Mouse (Mus musculus) midbrain, postnatal 0 days (tissue): ENCODE measurements around the gene Hist1h1c. TPM values are rescaled to one million over a fixed set of nuclear protein-coding genes. Genes with fewer than 3 reads are reported as not detected.

Experiments
- ATAC-seq: fragments of 200-750 bp; cut with Nextera tagmentation; 2 replicates; pipeline ENCODE4 v1.8.0; 2017; ENCODE audit warnings: moderate number of reproducible peaks, mild to moderate bottlenecking, moderate TSS enrichment, moderate library complexity; ENCODE audit not compliant: low FRiP score
- DNase-seq: peaks from one replicate; pipeline ENCODE4 v3.0.0-alpha.2; 2015; ENCODE audit warnings: low spot score
- H3K27ac ChIP-seq: fragments of 300-500 bp; sonication (generic); 2 replicates; pipeline ENCODE4 v1.5.1; 2014; ENCODE audit warnings: low read depth, mild to moderate bottlenecking, low read length, mixed read lengths
- H3K27me3 ChIP-seq: fragments of 300-500 bp; sonication (generic); 2 replicates; pipeline ENCODE4 v1.6.1; 2014; ENCODE audit warnings: low read length, control low read depth, mixed read lengths; ENCODE audit not compliant: insufficient read depth
- H3K36me3 ChIP-seq: fragments of 300-500 bp; sonication (generic); 2 replicates; pipeline ENCODE4 v1.6.1; 2014; ENCODE audit warnings: low read length, control low read depth, mixed read lengths; ENCODE audit not compliant: insufficient read depth
- H3K4me1 ChIP-seq: fragments of 300-500 bp; sonication (generic); 2 replicates; pipeline ENCODE4 v1.6.1; 2014; ENCODE audit warnings: mild to moderate bottlenecking, control low read depth, antibody characterized with exemption, low read length, mixed read lengths; ENCODE audit not compliant: insufficient read depth
- H3K4me2 ChIP-seq: fragments of 300-500 bp; sonication (generic); 2 replicates; pipeline ENCODE4 v1.6.1; 2014; ENCODE audit warnings: low read depth, mild to moderate bottlenecking, low read length, mixed read lengths; ENCODE audit not compliant: poor library complexity, severe bottlenecking
- H3K4me3 ChIP-seq: fragments of 300-500 bp; sonication (generic); 2 replicates; pipeline ENCODE4 v1.5.1; 2014; ENCODE audit warnings: low read depth, mild to moderate bottlenecking, low read length, moderate library complexity
- H3K9ac ChIP-seq: fragments of 300-500 bp; sonication (generic); replicated peaks from 2 replicates; pipeline ENCODE4 v1.6.1; 2014; ENCODE audit warnings: mild to moderate bottlenecking, low read length, moderate library complexity, mixed read lengths; ENCODE audit not compliant: poor library complexity, severe bottlenecking
- H3K9me3 ChIP-seq: fragments of 300-500 bp; sonication (generic); 2 replicates; pipeline ENCODE4 v1.6.1; 2016; ENCODE audit warnings: low read length, control low read depth
- CTCF ChIP-seq: IDR thresholded peaks from 2 replicates; pipeline ENCODE4 v1.5.1; 2016; ENCODE audit warnings: antibody characterized with exemption, mild to moderate bottlenecking
- WGBS: fragments of 180-500 bp; shearing (Covaris S2); extraction: QIAGEN DNeasy Blood & Tissue Kit; methylation state at CpG from one replicate; pipeline ENCODE4 v1.1.7; 2014; 5-methylcytosine and 5-hydroxymethylcytosine counted together
- polyA plus RNA-seq: library from polyadenylated mRNA; unstranded; fragments of >200 nt; fragmentation: Nextera tagmentation; extraction: Ambion mirVana; gene quantifications from 2 replicates; pipeline ENCODE4 v1.2.1, GENCODE M21; 2015
- total RNA-seq: library from RNA; depleted of rRNA; stranded (reverse); fragments of >200 nt; gene quantifications from 2 replicates; pipeline ENCODE4 v1.2.3, GENCODE M21; 2014

Gene Hist1h1c
- total and polyA plus RNA-seq, 2 experiments from 2014 or later = 26.1 to 243 TPM

DNA sequence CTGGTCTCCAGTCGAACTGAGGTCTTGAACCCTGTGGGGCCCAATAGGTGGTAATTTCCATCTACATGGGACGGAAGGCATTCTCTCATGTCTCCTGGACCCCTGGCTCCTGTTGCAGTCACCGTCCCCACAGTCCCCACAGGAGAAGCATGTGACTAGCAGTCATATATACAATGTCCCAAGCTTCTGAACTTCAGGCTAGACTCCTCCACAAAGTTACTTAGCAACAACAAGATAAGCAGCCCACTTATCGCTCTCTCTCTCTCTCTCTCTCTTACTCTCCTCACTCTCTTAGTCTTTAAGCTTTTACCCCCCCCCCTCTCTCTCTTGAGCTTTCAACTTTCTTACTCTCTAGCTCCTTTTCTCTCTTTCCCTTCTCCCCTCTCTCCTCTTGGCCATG, 14.4 kb upstream of the Hist1h1c start:
- 82% methylated on average over 4 of the region's 4 CpGs for WGBS
- Histone ChIP-seq H3K27me3 (no peaks in the 10 kb centered on the region), H3K27ac (no peak overlapping the region), H3K9ac (no peak overlapping the region), H3K36me3 (no peaks in the 10 kb centered on the region), H3K4me1 (no peaks in the 10 kb centered on the region), H3K9me3 (no peaks in the 10 kb centered on the region), H3K4me3 (no peak overlapping the region), H3K4me2 (no peak overlapping the region)
- ATAC-seq = no peak
- no peak for TF ChIP-seq CTCF
- no peak for DNase-seq

DNA sequence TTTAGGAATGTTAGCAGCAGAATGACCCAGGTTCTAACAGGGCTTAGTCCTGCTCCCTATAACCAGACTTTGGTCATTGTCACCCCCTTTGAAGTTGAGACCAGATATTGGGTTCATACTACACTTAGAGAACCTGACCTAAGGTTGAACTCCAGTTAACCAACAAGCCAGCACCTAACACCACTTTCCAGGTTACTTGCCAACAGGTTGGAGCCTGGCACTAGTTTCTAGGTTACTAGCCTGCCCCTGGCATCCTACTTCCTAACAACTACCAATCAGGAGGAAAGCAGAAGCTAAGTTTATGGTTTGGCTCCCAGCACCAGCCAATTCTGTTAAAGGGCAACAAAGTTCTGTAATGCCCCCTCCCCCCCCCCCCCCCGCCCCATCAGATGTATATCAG, 13.4 kb upstream of the Hist1h1c start:
- ATAC-seq (no peak), DNase-seq (no peak)
- H3K4me1 ChIP-seq = no peaks in the 10 kb centered on the region
- no peaks in the 10 kb centered on the region for H3K36me3 ChIP-seq
- no peak overlapping the region for H3K4me3 ChIP-seq
- no peak overlapping the region for H3K4me2 ChIP-seq
- H3K27ac ChIP-seq = no peak overlapping the region
- no CpG with 5 or more reads among the region's 1 CpGs for WGBS
- H3K9me3 ChIP-seq = no peaks in the 10 kb centered on the region
- H3K27me3 ChIP-seq = no peaks in the 10 kb centered on the region
- TF ChIP-seq CTCF = no peak
- H3K9ac ChIP-seq = no peak overlapping the region

DNA sequence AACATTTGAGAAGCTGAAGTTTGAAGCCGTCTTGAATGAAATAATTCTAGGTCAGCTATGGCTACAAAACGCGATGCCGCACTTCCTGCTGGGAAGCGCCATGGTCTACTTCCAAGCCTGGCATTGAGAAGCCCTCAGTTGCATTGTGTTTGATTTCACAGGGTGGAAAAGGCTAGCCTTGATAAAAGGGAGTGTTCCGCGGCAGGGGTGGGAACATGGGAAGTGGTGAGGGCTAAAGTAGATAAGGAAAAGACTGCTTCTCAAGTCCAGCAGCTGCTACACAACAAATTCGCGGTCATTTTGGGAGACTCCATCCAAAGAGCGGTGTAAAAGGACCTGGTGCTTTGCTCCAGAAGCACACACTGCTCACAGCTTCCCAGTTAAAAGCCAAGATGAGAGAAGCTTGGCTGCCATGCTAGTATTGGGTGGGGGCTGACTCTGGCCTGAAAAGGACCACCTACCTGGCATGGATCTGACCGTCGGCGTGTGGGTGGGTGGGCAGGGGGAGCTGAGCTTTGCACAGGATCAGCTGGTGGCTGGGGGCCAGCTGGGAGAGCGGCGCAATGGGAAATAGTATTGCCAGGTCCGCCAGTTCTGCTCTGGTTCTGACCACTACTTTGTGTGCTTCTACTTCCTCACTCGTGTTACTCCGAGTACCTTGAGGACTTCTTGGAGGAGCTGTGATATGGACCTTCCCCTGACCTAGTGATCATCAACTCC, 10.0 kb upstream of the Hist1h1c start:
- Histone ChIP-seq H3K4me2 (no peak overlapping the region), H3K9me3 (no peaks in the 10 kb centered on the region), H3K9ac (no peak overlapping the region), H3K27ac (no peak overlapping the region), H3K4me3 (no peak overlapping the region), H3K4me1 (no peaks in the 10 kb centered on the region), H3K36me3 (no peaks in the 10 kb centered on the region), H3K27me3 (no peaks in the 10 kb centered on the region)
- DNase-seq (no peak), ATAC-seq (no peak)
- 84% methylated on average over 18 of the region's 18 CpGs for WGBS
- no peak for TF ChIP-seq CTCF

DNA sequence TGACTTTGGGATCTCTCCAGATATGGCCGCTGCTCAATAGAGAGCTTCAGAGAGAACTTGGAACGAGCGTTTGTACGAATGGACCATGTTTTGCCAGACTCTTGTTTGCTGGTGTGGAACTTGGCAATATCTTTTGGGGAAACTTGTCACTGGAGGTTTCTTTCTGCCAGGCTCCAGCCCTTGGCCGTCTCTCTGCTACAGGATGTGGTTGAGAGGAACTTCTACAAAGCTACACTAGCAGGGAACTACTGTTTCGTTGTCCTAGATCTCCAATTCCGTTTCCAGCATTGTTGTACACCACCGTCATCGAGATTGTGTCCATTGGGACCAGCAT, 9.4 kb upstream of the Hist1h1c start:
- Histone ChIP-seq H3K4me3 (no peak overlapping the region), H3K9ac (no peak overlapping the region), H3K36me3 (no peaks in the 10 kb centered on the region), H3K27me3 (no peaks in the 10 kb centered on the region), H3K27ac (no peak overlapping the region), H3K4me2 (no peak overlapping the region), H3K4me1 (no peaks in the 10 kb centered on the region), H3K9me3 (no peaks in the 10 kb centered on the region)
- DNase-seq (no peak), ATAC-seq (no peak)
- 89% methylated on average over 9 of the region's 9 CpGs for WGBS
- no peak for TF ChIP-seq CTCF

DNA sequence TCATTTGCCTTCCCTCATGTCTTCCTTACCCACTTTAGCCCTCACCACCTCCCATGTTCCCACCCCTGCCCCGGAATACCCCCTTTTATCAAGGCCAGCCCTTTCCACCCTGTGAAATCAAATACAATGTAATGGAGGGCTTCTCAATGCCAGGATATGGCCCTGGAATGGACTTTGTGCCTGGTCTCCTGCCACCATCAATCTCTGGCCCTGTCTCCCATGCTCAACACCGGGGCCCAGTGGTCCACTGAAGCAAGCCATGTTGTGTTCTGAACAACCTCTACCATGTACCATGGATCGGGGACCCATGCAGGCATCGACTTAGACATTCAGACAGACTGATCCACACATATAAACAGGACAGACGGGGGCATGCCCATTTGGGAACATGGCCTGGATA, 8.9 kb upstream of the Hist1h1c start:
- H3K36me3 ChIP-seq = no peaks in the 10 kb centered on the region
- DNase-seq = no peak
- no peak for ATAC-seq
- H3K9ac ChIP-seq = no peak overlapping the region
- no peaks in the 10 kb centered on the region for H3K4me1 ChIP-seq
- no peak overlapping the region for H3K27ac ChIP-seq
- WGBS = 91% methylated on average over 5 of the region's 5 CpGs
- no peak overlapping the region for H3K4me2 ChIP-seq
- no peaks in the 10 kb centered on the region for H3K27me3 ChIP-seq
- H3K4me3 ChIP-seq = no peak overlapping the region
- no peak for TF ChIP-seq CTCF
- no peaks in the 10 kb centered on the region for H3K9me3 ChIP-seq

DNA sequence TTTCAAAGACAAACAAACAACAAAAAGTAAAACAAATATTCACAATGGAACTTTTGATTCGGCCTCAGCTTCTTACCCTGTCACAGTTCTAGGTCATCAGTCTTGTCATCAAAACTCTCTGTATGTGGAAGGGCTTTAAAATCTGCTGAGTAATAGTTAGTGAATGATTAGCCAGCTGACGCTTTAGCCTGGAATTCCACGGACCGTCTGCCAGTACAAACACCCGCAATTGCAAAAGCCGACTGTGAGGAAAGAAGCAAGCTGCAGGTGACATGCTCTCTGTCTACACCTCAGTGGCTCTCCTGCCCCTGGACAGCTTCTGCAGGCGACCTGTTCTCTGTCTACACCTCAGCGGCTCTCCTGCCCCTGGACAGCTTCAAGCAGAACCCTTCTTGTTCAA, 8.1 kb upstream of the Hist1h1c start:
- Histone ChIP-seq H3K27ac (no peak overlapping the region), H3K4me3 (no peak overlapping the region), H3K9me3 (no peaks in the 10 kb centered on the region), H3K4me2 (no peak overlapping the region), H3K36me3 (no peaks in the 10 kb centered on the region), H3K27me3 (no peaks in the 10 kb centered on the region), H3K9ac (no peak overlapping the region), H3K4me1 (no peaks in the 10 kb centered on the region)
- TF ChIP-seq CTCF = no peak
- DNase-seq (no peak), ATAC-seq (no peak)
- 61% methylated on average over 8 of the region's 8 CpGs for WGBS
